14 mouse cellular contexts compared by ENCODE assay signal in the genomic region with DNA sequence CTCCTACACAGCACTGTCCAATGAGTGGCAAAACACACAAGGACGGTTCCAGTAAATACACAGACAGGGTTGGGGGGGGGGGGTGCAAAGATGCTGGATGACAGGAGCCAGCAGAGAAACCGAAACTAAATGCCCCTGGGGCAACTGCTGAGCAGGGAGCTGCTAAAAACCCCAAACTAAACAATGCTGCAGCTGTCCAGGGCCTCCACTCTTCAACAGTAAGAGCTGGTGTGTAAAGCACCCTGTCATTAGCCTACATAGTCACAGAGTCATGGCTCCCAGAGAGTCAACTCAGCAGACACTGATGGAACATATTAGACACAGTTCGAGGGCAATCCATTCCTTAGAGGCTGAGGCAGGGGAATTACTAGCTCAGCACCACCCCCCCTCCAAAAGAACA. TPM values are rescaled to one million over a fixed set of nuclear protein-coding genes. Genes with fewer than 3 reads are reported as not detected.
DNase-seq lines count a peak whose midpoint lies in the region; ATAC-seq and TF ChIP-seq lines count a peak whose summit lies in the region.
"Had no signal": no experiment of that assay in that cellular context is flagged by ENCODE, and none has a peak within 500 bp of the region (broad histone marks: within the 10 kb centered on the region; RNA-seq: fewer than 3 reads in every experiment).

No protein-coding gene starts in this region.

- H3K9ac ChIP-seq in hindbrain, embryonic 16.5 days (ENCODE audit: low read depth, low read length): no peak overlapping the region
- no peak overlapping the region for H3K9ac ChIP-seq in hindbrain, embryonic 11.5 days (ENCODE audit: low read depth, low read length)
- no peak overlapping the region for H3K9ac ChIP-seq in liver, postnatal 0 days (replicated peaks)
- no peak overlapping the region for H3K9ac ChIP-seq in midbrain, embryonic 13.5 days (replicated peaks)
- H3K9ac ChIP-seq: heart, embryonic 13.5 days had no signal

- TF ChIP-seq CTCF in liver, postnatal 0 days (IDR thresholded peaks at IDR 0.05; ENCODE audit: low read depth): no peak

- no peaks in the 10 kb centered on the region for H3K9me3 ChIP-seq in hindbrain, embryonic 16.5 days (ENCODE audit: control insufficient read depth, low read length)
- H3K9me3 ChIP-seq in hindbrain, embryonic 11.5 days (ENCODE audit: control insufficient read depth, low read length): no peaks in the 10 kb centered on the region
- no peaks in the 10 kb centered on the region for H3K9me3 ChIP-seq in liver, postnatal 0 days (ENCODE audit: low read length)
- no peaks in the 10 kb centered on the region for H3K9me3 ChIP-seq in midbrain, embryonic 13.5 days
- H3K9me3 ChIP-seq: forebrain, embryonic 10.5 days; heart, embryonic 13.5 days had no signal

- H3K4me1 ChIP-seq in hindbrain, embryonic 16.5 days (ENCODE audit: control insufficient read depth, insufficient read depth, low read depth, low read length): peaks cover 6% of the 10 kb centered on the region
- H3K4me1 ChIP-seq in hindbrain, embryonic 11.5 days (replicated peaks; ENCODE audit: control insufficient read depth, insufficient read depth, low read length): no peaks in the 10 kb centered on the region
- H3K4me1 ChIP-seq in liver, postnatal 0 days (ENCODE audit: insufficient read depth): peaks cover 60% of the 10 kb centered on the region
- H3K4me1 ChIP-seq in midbrain, embryonic 13.5 days (replicated peaks): peaks cover 8% of the 10 kb centered on the region; the same call in 1 of the 2 replicates

- WGBS in hindbrain, embryonic 16.5 days: 56% methylated on average over 3 of the region's 3 CpGs
- WGBS in hindbrain, embryonic 11.5 days: 79% methylated on average over 3 of the region's 3 CpGs
- 50% methylated on average over 3 of the region's 3 CpGs for WGBS in liver, postnatal 0 days (ENCODE audit: insufficient replicate concordance)
- 71% methylated on average over 3 of the region's 3 CpGs for WGBS in midbrain, embryonic 13.5 days

- ATAC-seq in hindbrain, embryonic 16.5 days: peak; percentile 43; the same call in 1 of the 2 replicates
- no peak for ATAC-seq in hindbrain, embryonic 11.5 days (ENCODE audit: low FRiP score)
- ATAC-seq in liver, postnatal 0 days: no peak
- no peak for ATAC-seq in midbrain, embryonic 13.5 days

- H3K27me3 ChIP-seq in hindbrain, embryonic 16.5 days (replicated peaks; ENCODE audit: control insufficient read depth, insufficient read depth, low read length): no peaks in the 10 kb centered on the region
- H3K27me3 ChIP-seq in hindbrain, embryonic 11.5 days (ENCODE audit: control insufficient read depth, insufficient read depth, low read length): no peaks in the 10 kb centered on the region
- H3K27me3 ChIP-seq in liver, postnatal 0 days (ENCODE audit: insufficient read depth, low read length): no peaks in the 10 kb centered on the region
- no peaks in the 10 kb centered on the region for H3K27me3 ChIP-seq in midbrain, embryonic 13.5 days
- H3K27me3 ChIP-seq: heart, embryonic 13.5 days had no signal

- no peak for TF ChIP-seq EP300 in liver, postnatal 0 days (IDR thresholded peaks at IDR 0.05; ENCODE audit: low read depth)

- no peak for DNase-seq in hindbrain, embryonic 11.5 days (ENCODE audit: low spot score)
- DNase-seq in CD4-positive, CD25-positive, alpha-beta regulatory T cell, adult 2 months (ENCODE audit: low read depth, low spot score): peak; percentile 20
- peak; percentile 31 for DNase-seq in brain, adult 2 months (ENCODE audit: low read depth, low spot score)
- peak; percentile 45 for DNase-seq in liver, postnatal 0 days
- no peak for DNase-seq in urinary bladder, adult 2 months (ENCODE audit: low spot score)
- DNase-seq: cerebellum, postnatal 10 days; gastrocnemius, postnatal 25 days; kidney, postnatal 25 days; thymus, postnatal 36 days had no signal

- H3K4me2 ChIP-seq in hindbrain, embryonic 16.5 days (ENCODE audit: low read length): no peak overlapping the region
- no peak overlapping the region for H3K4me2 ChIP-seq in hindbrain, embryonic 11.5 days (replicated peaks; ENCODE audit: low read depth, low read length)
- peak overlapping the region; percentile 13 for H3K4me2 ChIP-seq in liver, postnatal 0 days (ENCODE audit: low read depth, low read length)
- H3K4me2 ChIP-seq in midbrain, embryonic 13.5 days (replicated peaks): no peak overlapping the region
- H3K4me2 ChIP-seq: heart, embryonic 13.5 days had no signal

- no peaks in the 10 kb centered on the region for H3K36me3 ChIP-seq in hindbrain, embryonic 16.5 days (ENCODE audit: control insufficient read depth, insufficient read depth, low read length)
- H3K36me3 ChIP-seq in hindbrain, embryonic 11.5 days (ENCODE audit: control insufficient read depth, insufficient read depth, low read length): no peaks in the 10 kb centered on the region
- 0 out of 2 replicates have a peak, but pooled peaks cover 6% of the 10 kb centered on the region for H3K36me3 ChIP-seq in liver, postnatal 0 days (replicated peaks; ENCODE audit: insufficient read depth, low read length)
- H3K36me3 ChIP-seq in midbrain, embryonic 13.5 days: 0 out of 2 replicates have a peak, but pooled peaks cover 5% of the 10 kb centered on the region

- H3K27ac ChIP-seq in hindbrain, embryonic 16.5 days (ENCODE audit: low read depth, low read length): no peak overlapping the region
- H3K27ac ChIP-seq in hindbrain, embryonic 11.5 days (ENCODE audit: low read depth, low read length): no peak overlapping the region
- peak overlapping the region; percentile 29; the same call in 1 of the 2 replicates for H3K27ac ChIP-seq in liver, postnatal 0 days (ENCODE audit: low read depth)
- H3K27ac ChIP-seq in midbrain, embryonic 13.5 days: no peak overlapping the region
- H3K27ac ChIP-seq: forebrain, embryonic 10.5 days; heart, embryonic 13.5 days; liver, embryonic 14.5 days had no signal

- H3K4me3 ChIP-seq in hindbrain, embryonic 16.5 days (ENCODE audit: low read length): no peak overlapping the region
- no peak overlapping the region for H3K4me3 ChIP-seq in hindbrain, embryonic 11.5 days (ENCODE audit: low read depth, low read length)
- H3K4me3 ChIP-seq in liver, postnatal 0 days (ENCODE audit: low read depth, low read length): no peak overlapping the region
- H3K4me3 ChIP-seq in midbrain, embryonic 13.5 days (replicated peaks): no peak overlapping the region
- H3K4me3 ChIP-seq: forebrain, embryonic 10.5 days; heart, embryonic 13.5 days had no signal

RNA-seq across cellular contexts. Expression of gene Eps15l1, which starts 11.8 kb away (rescaled TPM):
- polyA plus RNA-seq in hindbrain, embryonic 16.5 days (2015; fragmentation: Nextera tagmentation; extraction: Ambion mirVana): 51.9 and 58.4 TPM in 2 replicates
- 73.4 and 75.9 TPM in 2 replicates for polyA plus RNA-seq in hindbrain, embryonic 11.5 days (2014; fragmentation: Nextera tagmentation; extraction: Ambion mirVana)
- polyA plus RNA-seq in liver, postnatal 0 days (2015; fragmentation: Nextera tagmentation; extraction: Ambion mirVana): 9.3 and 10.1 TPM in 2 replicates
- polyA plus RNA-seq in midbrain, embryonic 13.5 days (2015; fragmentation: Nextera tagmentation; extraction: Ambion mirVana): 69.2 and 72.1 TPM in 2 replicates
- polyA plus RNA-seq in urinary bladder, adult 2 months (2012; rRNA removed): 52.1 and 54.6 TPM in 2 replicates

RNA-seq across cellular contexts. Expression of gene Calr3, which starts 34.2 kb away (rescaled TPM):
- polyA plus RNA-seq in hindbrain, embryonic 16.5 days (2015; fragmentation: Nextera tagmentation; extraction: Ambion mirVana): 1.2 and 1.4 TPM in 2 replicates
- 0.74 and 1.3 TPM in 2 replicates for polyA plus RNA-seq in hindbrain, embryonic 11.5 days (2014; fragmentation: Nextera tagmentation; extraction: Ambion mirVana)
- polyA plus RNA-seq in liver, postnatal 0 days (2015; fragmentation: Nextera tagmentation; extraction: Ambion mirVana): 0.46 and 0.72 TPM in 2 replicates
- 0.75 and 1.7 TPM in 2 replicates for polyA plus RNA-seq in midbrain, embryonic 13.5 days (2015; fragmentation: Nextera tagmentation; extraction: Ambion mirVana)
- polyA plus RNA-seq in urinary bladder, adult 2 months (2012; rRNA removed): 0.98 and 1.2 TPM in 2 replicates

RNA-seq across cellular contexts. Expression of gene 1700030K09Rik, which starts 34.2 kb away (rescaled TPM):
- polyA plus RNA-seq in hindbrain, embryonic 16.5 days (2015; fragmentation: Nextera tagmentation; extraction: Ambion mirVana): 16.0 and 16.4 TPM in 2 replicates
- 11.4 and 13.4 TPM in 2 replicates for polyA plus RNA-seq in hindbrain, embryonic 11.5 days (2014; fragmentation: Nextera tagmentation; extraction: Ambion mirVana)
- 2.1 and 2.2 TPM in 2 replicates for polyA plus RNA-seq in liver, postnatal 0 days (2015; fragmentation: Nextera tagmentation; extraction: Ambion mirVana)
- polyA plus RNA-seq in midbrain, embryonic 13.5 days (2015; fragmentation: Nextera tagmentation; extraction: Ambion mirVana): 17.5 and 18.8 TPM in 2 replicates
- polyA plus RNA-seq in urinary bladder, adult 2 months (2012; rRNA removed): 8.7 and 9.3 TPM in 2 replicates

Comparison
In these comparisons a context has a peak if more than half of its experiments do, and no peak if none do; other contexts are left out.
1. DNase-seq: peak in CD4-positive, CD25-positive, alpha-beta regulatory T cell, adult 2 months (single experiment), brain, adult 2 months (single experiment) and liver, postnatal 0 days (single experiment); none in hindbrain, embryonic 11.5 days (single experiment) and urinary bladder, adult 2 months (single experiment).